Mouse (Mus musculus) thymus, adult 18-20 months (tissue): Measurements from ENCODE around the gene Gprin3.

Experiments
- DNase-seq, 2 experiments: peaks; one replicate each; pipeline ENCODE4 v3.0.0; 2022; ENCODE audit warnings: mixed read lengths in 2 of 2

The Gprin3 gene

DNA sequence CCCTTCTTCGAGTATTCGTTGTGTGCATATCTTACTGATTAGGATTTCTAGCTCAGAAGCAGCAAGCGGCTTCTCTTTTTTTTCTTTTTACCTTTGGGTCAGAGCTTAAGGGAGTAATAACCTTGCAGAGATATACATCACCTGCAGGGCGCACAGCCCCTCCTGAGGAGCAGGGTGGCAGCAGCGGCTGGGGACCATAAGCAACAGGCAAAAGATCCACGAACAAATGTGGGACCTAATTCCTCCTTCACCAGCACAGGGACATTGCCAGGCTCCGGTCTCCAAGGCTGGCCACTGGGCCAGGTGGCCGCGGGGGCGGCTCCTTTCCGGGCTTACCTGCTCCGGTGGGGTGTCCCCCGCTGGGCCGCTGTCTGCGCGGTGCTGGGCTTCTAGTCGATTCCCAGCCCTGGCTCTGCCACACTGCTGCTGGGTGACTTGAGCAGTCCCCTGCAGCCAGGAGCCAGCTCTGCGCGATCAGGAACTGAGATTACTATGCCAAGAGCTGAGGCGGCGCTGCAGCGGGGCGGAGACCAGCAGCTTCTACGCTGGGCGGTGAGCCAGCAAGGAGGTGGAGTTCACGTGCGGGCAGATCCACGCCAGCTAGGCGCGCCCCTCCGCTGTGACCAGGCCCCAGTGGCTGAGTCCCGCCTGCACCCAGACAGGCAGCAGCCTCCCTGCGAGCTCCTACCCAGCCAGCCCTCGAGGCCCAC, at the start of gene Gprin3:
Gene Gprin3 (minus strand): TSS at position 471 of the 710 bp plus-strand sequence.
- peak; percentile 60 to 66 for DNase-seq

DNA sequence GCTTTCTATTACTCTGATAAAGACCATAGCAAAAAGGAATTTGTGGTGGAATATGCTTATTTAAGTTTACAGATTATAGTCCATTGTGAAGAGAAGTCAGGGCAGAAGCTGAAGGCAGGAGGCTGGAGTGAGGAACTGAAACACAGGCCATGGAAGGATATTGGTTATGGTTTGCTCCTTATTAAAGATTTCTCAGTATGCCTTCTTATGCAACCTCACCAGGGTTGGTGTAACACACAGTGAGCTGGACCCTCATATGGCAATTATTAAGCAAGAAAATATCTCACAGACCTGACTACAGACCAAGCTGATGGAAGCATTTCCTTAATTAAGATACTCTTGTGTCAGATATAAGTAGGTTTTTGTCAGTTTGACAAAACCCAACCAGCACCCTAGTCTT, 32.8 kb upstream of the Gprin3 start:
- DNase-seq, result no peak

DNA sequence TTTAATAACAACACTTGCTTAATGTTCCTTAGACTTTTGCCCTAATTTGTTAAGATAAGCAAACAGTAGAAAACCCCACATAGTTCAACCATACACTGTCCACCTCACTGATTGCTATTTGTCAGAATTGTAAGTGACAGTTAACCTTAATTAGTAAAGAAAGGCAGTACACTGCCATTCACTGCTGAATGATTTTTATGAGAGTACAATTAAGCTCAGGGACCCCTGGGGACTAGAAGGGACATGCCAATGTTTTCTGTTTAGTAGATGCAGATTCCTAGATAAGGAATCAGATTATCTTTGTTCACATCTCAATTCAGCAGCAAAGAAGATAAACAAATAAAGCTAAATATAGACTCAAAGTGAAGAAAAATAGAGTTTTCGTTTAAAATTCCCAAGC, 30.0 kb upstream of the Gprin3 start:
- DNase-seq, result no peak

DNA sequence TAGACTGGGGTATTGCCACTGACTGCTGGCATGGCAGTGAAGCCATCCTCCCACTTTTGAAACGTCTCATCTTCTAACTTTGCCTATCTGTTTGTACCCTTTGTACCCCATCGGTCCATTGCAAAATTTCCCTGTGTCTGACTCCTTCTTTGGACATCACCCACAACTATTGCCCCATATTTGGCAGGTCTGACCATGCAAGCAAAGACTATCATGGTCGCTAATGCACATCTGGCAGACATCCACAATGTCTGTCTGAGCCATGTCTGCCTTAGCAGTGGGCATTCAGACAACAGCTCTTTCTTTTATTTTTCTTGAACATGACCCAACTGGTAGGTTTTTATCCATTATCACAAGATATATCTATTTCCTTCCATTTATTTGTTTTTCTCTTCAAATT, 25.3 kb upstream of the Gprin3 start:
- DNase-seq, result no peak

DNA sequence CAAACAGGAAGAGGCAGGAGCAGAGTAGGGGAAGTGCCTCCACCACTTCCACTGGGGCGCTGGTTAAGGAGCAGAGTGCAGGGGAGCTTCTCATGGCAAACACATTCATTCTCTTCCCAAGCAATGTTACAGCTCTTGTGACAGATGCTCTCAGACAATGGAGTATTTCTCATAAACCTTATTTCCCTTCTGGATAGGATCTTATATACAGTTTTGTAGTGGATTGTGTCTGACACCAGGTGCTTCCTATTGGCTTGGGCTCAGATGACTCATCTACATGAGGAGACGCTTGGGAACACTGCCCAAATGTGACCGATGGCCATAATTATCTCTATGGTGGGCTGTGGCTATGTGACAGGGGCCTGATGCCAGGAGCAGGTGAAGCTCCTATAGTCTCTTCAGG, 19.0 kb upstream of the Gprin3 start:
- no peak for DNase-seq

DNA sequence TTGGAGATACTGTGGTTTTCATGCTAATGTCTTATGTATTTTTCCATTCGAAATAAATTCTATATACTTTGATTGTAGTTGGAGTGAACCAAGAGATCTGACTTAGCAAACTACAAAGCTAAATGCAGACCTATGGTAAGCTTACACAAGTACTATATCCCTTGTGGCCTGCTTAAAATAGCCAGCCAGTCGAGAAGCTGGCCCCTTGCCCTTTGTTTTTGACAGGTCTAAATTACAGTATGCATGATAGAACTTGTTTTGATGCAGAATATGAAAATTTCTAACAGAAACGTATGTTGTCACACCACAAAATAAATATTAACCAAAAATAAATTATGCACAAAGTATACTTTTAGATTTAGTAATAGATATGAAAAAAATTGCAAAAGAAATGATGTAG, 9.8 kb upstream of the Gprin3 start:
- DNase-seq, result no peak

DNA sequence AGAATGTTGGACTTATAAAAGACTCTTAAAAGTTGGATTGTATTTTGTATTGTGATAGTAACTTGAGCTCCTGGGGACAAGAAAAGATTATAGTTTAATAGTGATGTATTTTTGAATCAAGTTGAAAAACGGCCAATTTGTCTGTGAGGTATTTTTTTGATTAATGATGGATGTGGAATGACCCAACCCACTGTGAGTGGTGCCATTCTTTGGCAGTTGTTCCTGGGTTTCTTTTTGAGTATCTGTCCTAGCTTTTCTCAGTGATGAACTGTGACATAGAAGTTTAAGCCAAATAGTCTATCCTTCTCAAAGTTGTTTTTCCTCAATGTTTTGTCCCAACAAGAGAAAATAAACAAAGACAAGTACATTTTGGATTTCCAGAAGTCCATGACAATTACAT, 7.0 kb upstream of the Gprin3 start:
- DNase-seq, result no peak

DNA sequence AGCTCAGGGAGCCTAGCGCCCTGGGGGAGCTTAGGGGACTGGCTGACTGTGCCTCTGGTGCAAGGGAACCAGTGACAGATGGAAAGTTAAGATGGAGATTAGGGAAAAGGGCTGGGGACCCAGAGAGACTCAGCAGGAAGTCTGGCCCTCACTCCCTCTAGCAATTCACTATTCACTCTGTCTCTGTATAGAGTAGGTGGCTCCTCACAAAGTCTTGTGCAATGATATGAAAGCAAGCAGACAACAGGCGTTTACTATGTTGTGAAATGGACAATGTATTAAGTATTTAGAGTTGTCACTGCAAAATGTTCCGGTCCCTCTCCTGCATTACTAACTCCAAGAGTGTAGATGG, 416 bp upstream of the Gprin3 start:
- DNase-seq, result no peak

DNA sequence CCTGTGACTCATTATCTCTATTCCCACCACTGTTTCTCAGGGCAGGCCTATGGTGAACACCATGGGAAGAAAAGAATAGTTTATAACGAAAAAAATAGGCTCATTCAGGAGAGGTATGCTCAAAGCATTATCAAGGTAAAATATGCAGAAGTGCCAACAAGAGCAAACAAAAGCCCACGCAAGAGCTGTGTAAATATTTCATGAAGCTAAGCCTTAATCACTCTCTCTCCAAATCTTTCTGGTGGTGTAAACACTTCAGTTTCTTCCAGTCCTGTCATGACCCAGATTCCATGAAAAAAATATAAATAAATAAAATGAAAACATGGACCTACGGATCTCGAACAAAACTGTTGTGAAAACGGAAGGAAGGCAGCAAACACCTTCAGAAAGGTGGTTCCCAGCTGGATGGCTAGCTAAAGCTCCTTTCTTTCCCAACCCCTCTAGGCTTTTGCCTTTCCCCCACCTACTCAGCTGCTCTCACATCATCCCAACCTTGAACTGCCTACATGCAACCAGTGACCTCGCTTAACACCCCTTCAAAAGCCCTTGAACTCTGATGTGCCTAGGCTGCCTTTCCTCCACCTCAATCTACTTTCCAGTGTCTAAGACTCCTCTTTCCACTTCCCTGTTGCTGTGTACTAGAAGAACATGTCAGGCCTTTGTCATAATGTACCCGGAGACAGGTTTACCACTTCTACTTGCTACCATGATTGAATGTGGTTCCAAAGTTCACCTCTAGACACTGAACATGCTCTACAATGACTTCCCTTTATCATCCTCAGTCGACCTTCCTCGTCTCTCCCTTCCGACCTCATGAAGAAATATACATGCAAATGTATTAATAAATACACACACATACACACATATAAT, 988 bp downstream of the Gprin3 start:
- no peak for DNase-seq

DNA sequence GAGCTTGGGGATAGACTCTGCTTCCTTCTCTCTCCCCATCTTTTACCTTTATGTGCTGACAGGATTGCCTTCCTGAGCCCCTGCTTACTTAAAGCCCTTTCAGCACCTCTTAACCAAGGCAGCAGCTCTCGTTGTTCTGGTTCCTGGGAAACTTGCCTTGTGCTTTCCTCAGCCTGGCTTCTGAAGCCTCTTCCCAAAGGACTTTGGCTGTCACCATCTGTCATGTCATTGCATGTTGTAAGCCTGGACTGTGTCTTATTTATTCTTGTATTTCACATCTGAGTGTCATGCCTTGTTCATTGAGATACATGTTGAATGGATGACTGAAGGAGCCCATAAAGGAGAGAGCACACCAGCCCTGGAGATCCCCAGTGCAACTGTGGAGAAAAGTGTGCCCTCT, 2.3 kb downstream of the Gprin3 start:
- no peak for DNase-seq

DNA sequence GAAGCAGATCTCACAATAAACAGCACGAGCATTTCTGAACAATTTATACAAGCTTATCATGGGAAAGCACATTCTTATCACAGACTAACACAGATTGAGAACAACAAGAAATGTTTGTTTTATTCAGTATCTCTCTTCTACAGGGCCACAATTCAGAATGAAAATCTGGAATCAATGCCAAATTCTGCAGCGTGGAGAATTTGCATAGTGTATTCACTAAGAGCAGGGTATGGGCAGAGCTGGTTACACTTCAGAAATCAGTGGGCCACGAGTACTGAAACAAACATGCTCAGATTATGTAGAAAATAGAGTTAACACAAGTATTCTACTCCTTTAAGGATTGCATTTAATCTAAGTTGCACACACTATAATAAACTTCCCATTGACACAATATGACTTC, 6.8 kb downstream of the Gprin3 start:
- no peak for DNase-seq

DNA sequence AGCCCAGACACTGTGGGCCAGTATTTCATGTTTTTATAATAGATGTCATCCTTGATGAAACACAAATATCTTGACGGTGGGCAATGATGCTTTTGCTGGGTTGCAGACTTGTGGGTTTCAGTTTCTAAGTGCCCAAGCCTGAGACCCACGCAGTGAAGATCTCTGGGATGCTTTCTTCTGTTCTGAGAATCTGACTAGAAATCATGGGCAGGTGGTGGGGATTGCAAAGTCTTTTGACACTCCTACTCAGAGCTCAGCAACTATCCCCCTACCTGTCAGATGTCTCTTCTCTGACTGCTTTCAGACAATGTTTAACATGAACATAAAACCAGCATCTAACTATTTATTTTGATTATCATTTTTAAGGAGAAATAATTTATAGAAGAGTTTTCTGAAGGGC, 7.4 kb downstream of the Gprin3 start:
- DNase-seq, result no peak

DNA sequence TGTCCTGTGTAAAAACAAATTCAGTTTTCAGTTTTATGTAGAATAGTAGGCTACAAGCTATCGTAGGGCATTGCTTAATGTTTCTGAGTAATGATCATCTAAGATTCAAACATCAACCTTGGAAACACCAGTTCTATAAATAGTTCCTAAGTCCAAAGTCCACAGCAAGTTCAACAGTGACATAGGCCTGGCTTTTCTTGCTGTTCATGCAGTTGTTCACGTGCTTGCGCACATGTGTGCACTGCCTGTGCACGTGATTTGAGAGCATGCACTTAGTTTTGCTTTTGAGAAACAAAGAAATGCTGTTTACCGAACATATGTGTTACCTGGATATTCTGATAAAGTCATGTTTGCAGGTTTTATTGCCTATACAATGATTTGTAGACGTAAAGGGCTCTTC, 11.3 kb downstream of the Gprin3 start:
- DNase-seq, result no peak

DNA sequence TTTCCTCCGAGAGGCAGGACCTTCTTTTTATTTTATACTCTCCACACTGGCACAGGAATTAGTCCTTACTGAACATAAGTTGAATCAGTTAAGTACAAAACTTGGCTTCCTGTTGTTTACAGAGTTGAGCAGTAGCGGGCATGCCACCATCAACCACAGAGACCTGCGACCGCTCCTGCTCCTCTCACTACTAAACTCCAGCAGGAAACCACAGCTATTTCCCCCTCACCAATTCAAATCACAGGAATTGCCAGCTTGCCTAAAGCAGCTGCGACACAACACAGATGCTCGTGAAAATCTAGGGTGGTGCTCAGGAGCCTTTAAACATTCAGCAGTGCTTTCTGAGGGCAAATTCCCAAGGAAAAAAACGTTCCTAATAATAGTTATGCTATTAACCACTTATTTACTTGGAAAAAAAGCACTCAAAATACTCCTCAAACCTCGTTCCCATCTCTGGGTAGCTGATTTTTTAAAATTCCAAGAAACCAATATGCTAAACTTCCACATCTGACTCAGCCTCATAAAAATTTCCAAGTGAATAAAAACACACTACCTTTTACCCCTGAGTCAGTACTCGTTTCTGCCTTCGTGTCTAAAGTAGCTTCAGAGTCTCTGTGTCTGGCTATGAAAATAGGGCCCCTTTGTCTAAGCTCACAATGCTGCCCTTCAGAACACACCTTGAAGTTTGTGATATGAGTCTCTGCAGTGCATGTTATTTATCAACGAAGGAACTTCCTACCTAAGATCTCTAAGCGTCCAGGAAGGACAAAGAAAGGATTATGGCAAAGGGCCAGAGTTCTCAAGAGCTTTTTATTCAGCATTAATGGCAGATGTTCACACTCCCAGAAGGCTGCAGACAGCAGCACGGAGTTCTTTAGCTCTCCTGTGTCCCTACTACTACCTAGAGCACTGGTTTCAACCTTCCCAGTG, 13.4 kb downstream of the Gprin3 start:
- DNase-seq, result peak in 1 of 2 experiments; percentile 38

DNA sequence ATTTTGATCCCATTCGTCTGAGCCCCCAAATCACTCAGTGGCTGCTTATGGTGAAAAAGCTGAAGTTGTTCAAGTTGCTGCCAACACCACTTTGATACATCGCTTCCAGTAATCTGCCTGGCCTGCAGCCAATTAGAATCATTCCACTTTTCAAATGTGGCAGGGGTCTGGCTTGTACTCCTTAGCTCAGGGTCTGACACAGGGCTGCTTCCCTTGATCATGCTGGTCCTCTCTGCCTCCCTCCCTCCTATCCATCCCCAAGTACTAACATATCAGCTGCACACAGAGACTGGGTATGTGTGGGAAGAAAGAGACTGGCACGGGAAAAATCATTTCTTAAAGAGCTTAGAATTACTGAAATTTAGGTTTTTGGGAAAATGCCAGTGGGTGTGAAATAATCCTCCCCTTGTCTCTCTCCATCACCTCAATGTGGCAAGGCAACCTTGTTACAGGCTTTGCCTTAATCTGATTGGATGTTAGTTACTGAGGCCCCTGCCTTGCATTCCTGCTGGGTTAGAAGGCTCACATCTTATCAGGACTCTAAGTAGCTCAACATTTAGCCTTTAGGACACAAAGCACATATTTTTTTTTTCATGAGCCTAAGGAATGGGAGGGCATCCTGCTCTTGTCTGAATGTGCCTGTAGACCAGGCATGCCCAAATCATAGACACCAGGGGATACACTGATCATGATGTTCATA, 16.9 kb downstream of the Gprin3 start:
- no peak for DNase-seq

DNA sequence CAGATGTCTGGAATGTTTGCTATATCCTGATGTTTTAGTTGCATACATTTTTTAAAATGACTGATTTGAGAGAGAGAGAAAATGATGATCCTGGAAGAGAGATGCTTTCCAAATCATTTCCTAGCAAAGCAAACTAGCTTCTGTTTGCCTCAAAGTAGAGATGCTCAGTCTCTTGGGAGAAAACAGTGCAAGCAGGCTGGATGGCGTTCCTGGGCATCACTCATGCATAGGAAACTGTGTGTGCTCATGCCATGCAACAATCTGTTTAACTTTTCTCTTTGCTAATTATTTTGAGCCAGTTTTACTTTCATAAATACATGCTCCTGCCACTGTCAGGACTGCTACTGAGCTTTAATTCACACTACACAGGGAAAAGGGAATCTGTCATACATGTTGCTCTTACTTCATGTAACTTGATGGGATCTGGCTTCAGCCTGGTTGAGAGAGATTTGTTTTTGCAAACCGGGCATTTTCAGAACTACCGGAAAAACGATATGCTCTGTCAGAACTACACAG, 18.6 kb downstream of the Gprin3 start:
- no peak for DNase-seq

DNA sequence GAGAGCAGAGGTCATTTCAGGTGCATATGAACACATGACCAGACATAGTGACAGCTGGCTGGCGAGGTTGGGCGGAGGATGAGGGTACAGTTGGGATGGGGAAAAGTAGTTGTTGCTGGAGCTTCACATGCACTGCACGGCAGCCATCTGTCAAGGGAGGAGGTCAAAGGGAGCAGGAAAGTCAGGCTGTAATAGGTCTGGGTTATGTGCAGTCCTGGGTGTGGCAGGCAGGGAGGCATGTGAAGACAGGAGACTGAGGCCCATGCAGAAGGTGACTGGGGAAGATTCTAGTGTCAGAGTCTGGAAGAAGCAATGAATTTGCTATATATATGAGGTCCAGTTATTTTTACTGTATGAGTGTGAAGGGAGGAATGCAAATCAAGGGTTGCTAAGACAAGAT, 35.9 kb downstream of the Gprin3 start:
- DNase-seq, result no peak

DNA sequence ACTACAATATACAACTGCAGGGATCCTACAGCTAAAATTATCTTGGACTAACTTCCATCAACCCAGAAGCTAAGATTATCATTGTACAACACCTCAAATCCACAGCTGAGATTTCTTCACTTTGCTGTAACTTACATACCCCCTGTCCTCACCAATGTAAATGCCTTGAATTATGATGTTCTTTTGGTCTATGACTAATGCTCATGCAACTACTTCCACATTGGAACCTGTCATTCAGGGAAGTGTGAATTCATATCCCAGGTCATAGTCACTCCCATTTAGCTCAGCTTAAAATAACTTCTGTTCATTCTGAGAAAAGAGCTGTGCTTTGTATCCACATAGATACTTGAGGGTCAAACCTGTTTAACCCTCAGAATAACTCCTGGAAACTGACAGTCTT, 60.8 kb downstream of the Gprin3 start:
- DNase-seq, result no peak

DNA sequence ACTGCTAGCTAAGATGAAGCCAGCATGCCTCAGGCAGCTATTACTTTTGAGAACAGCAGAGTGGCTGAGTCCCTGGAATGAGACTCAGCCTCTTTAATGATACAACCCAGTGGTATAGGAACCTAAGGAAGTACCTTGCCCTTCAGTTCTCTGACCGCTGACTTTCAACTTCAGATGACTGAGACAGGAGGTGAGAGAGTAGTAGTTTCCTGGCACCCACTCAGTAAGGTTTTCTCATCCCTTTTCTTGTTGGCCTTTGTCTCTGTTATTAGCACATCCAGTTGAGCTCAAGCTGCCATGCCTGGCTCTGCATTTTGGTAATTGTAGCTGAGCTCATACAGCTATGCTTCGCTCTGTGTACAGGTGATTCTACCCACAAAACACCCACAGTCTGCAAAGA, 62.8 kb downstream of the Gprin3 start:
- no peak for DNase-seq

DNA sequence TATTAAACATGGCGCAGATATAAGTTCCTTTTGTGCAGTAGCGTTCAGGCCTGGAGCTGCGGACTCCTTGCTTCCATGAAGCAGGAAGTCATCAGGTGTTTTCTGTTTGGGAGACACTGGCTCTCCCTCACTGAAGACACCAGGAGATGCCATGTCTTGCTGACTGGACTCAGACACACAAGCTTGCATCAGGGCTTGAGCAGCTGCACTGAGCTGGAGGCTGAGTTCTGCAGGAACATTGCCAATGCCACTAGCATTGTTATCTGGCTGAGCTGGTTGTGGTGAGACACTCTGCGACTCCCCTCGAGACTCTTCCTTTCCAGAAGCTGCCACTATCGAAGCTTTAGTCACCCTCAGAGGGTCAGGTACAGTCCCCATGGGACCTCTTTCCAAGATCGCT, 71.2 kb downstream of the Gprin3 start:
- DNase-seq, result no peak

DNA sequence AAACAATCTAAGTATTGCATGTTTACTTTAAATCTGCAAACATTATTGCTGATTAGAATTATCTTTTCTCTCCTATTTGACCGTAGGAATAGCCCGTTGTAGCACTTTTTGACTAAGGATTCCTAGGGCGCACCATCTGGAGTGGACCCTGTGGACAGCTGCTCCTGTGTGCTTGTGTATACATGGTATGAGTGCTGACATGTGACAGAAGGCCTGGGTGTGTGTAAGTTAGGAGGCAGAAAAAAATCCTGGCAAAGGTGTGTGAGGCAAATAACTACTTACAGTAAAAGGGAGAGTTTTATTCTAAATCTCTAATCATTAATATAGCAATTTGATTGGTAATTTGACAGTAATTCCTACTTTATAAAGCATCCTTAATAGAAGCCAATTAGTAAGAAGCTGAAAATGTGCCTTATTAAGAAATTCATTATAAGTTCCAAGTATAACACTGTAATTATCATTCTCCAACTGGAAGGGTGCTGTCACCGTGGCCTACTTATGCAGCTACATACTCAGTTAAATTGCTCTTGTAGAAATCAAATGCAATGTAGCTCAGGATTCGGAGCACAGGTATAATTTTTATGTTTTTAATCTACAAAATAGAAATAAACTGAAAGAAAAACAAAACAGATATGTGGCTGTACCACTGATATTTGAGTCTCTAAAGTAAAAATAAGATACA, 74.8 kb downstream of the Gprin3 start:
- DNase-seq, result no peak

DNA sequence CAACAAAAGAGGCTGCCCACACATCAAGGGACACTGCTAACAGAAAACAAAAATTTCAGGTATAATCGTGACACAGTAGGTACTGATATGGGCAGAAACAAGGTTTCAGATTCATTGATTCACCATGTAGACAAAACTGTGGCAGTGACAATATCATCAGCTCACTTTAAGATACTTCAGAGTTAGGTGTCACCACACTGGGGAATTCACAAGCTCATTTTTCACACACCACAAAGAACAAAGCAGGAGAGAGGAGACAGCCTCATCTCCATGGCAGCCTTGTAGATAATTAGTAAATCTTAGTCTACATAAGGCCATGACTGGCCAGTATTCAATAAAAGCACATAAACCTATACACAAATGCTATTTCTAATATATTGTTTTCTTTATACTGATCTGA, 77.4 kb downstream of the Gprin3 start:
- DNase-seq, result no peak
